Mouse (Mus musculus): ENCODE measurements at regions not wholly inside any gene's neighbourhood (a gene's known extent, or its start where the extent isn't known, plus 50 kb on each side); places are given as distances from the start of the nearest gene placed in this dataset.
A peak's percentile ranks its signal among the peaks of the same experiment; 100 is the strongest.

GRCm38 (mm10) chr12:77139718-77140117 lies 98.2 kb upstream of the Fut8 start:
- Histone ChIP-seq H3K4me1 (replicated peaks; ENCODE audit: control insufficient read depth, insufficient read depth, low read length) (no peaks in the 10 kb centered on the region), H3K4me2 (ENCODE audit: low read depth, low read length) (no peak overlapping the region), H3K27me3 (ENCODE audit: control insufficient read depth, insufficient read depth, low read depth, low read length) (no peaks in the 10 kb centered on the region), H3K36me3 (ENCODE audit: control insufficient read depth, insufficient read depth, low read length) (no peaks in the 10 kb centered on the region), H3K4me3 (ENCODE audit: low read length) (no peak overlapping the region), H3K9ac (ENCODE audit: low read length) (no peak overlapping the region), H3K9me3 (ENCODE audit: control insufficient read depth, low read length) (no peaks in the 10 kb centered on the region), H3K27ac (ENCODE audit: low read length) (no peak overlapping the region)
- WGBS = 85% methylated on average over 2 of the region's 2 CpGs
- ATAC-seq (ENCODE audit: low read depth) = no peak

- H3K9ac ChIP-seq (ENCODE audit: low read length) = no peak overlapping the region
- H3K27me3 ChIP-seq (ENCODE audit: control insufficient read depth, insufficient read depth, low read depth, low read length) = no peaks in the 10 kb centered on the region
- no peaks in the 10 kb centered on the region for H3K36me3 ChIP-seq (ENCODE audit: control insufficient read depth, insufficient read depth, low read length)
- no peak overlapping the region for H3K4me2 ChIP-seq (ENCODE audit: low read depth, low read length)
- H3K27ac ChIP-seq (ENCODE audit: low read length) = no peak overlapping the region
- H3K9me3 ChIP-seq (ENCODE audit: control insufficient read depth, low read length) = no peaks in the 10 kb centered on the region
- H3K4me1 ChIP-seq (replicated peaks; ENCODE audit: control insufficient read depth, insufficient read depth, low read length) = 0 out of 2 replicates have a peak, but pooled peaks cover 3% of the 10 kb centered on the region
- 65% methylated on average over 11 of the region's 11 CpGs for WGBS
- no peak overlapping the region for H3K4me3 ChIP-seq (ENCODE audit: low read length)
- ATAC-seq (ENCODE audit: low read depth) = no peak
Measured at GRCm38 (mm10) chr12:77138506-77139201, 99.3 kb upstream of the Fut8 start.

- Histone ChIP-seq H3K4me1 (replicated peaks; ENCODE audit: control insufficient read depth, insufficient read depth, low read length) (peaks cover 6% of the 10 kb centered on the region; the same call in 1 of the 2 replicates), H3K36me3 (ENCODE audit: control insufficient read depth, insufficient read depth, low read length) (no peaks in the 10 kb centered on the region), H3K27ac (ENCODE audit: low read length) (no peak overlapping the region), H3K4me3 (ENCODE audit: low read length) (no peak overlapping the region), H3K9ac (ENCODE audit: low read length) (no peak overlapping the region), H3K4me2 (ENCODE audit: low read depth, low read length) (no peak overlapping the region), H3K27me3 (ENCODE audit: control insufficient read depth, insufficient read depth, low read depth, low read length) (no peaks in the 10 kb centered on the region), H3K9me3 (ENCODE audit: control insufficient read depth, low read length) (no peaks in the 10 kb centered on the region)
- WGBS = 70% methylated on average over 10 of the region's 10 CpGs
- ATAC-seq (ENCODE audit: low read depth) = no peak
Measured at GRCm38 (mm10) chr12:77137291-77137830, 100.6 kb upstream of the Fut8 start.

DNA sequence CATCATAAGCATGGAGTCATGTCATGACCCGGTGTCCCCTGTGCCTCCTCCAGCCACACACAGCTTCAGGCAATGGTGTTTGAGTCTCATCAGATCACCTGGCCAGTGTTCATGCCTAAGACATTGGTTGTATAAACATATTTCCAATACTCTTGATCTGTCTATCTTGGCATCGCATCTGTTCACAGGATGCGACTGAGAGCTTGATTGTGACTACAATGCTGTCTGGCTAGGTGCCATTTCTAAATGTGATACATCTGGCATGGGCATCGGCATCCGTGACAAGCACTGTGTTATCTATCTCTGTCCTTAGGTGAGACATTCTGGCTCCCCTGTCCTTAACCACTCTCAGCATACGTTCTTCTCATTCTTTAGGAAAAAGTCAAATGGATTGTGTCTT lies 102.3 kb upstream of the Fut8 start:
- no peaks in the 10 kb centered on the region for H3K27me3 ChIP-seq (ENCODE audit: control insufficient read depth, insufficient read depth, low read depth, low read length)
- no peaks in the 10 kb centered on the region for H3K36me3 ChIP-seq (ENCODE audit: control insufficient read depth, insufficient read depth, low read length)
- ATAC-seq (ENCODE audit: low read depth) = no peak
- peaks cover 9% of the 10 kb centered on the region; the same call in 1 of the 2 replicates for H3K4me1 ChIP-seq (replicated peaks; ENCODE audit: control insufficient read depth, insufficient read depth, low read length)
- H3K27ac ChIP-seq (ENCODE audit: low read length) = no peak overlapping the region
- H3K9ac ChIP-seq (ENCODE audit: low read length) = no peak overlapping the region
- no peaks in the 10 kb centered on the region for H3K9me3 ChIP-seq (ENCODE audit: control insufficient read depth, low read length)
- no peak overlapping the region for H3K4me2 ChIP-seq (ENCODE audit: low read depth, low read length)
- 82% methylated on average over 6 of the region's 6 CpGs for WGBS
- H3K4me3 ChIP-seq (ENCODE audit: low read length) = no peak overlapping the region

- no peak overlapping the region for H3K27ac ChIP-seq (ENCODE audit: low read length)
Measured at GRCm38 (mm10) chr12:77135067-77135466, 102.9 kb upstream of the Fut8 start.

DNA sequence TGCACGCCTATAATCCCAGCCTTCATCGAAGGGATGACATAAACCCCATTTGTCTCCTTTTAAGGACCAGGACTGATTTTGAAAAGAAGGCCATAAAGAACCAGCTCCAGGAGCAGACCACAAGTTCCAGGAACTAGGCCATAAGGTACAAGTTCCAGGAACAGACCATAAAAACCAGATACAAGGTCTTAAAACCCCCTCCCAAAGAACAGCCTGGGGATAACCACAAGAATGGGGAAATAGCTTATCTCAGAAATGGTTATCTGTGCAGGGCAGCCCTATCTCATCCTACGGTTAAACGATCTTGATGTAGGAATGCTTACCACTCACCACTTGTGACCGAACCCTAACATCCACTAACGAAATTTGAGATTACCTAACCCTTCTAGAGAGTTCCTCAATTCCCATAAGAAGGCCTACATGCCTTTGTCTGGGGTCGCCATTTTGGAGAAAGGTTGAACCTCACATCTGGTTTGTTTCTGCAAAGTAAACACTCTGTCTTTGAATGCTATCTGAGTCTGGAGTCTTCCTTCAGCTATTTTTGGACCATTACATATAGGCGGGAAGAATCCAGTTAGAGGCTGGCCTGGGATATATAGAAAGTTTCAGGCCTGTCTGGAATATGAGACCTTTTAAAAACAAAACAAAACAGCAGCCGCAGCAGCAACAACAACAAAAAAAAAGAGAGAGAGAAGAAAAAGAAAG lies 103.5 kb upstream of the Fut8 start:
- Histone ChIP-seq H3K36me3 (ENCODE audit: control insufficient read depth, insufficient read depth, low read length) (no peaks in the 10 kb centered on the region), H3K27me3 (ENCODE audit: control insufficient read depth, insufficient read depth, low read depth, low read length) (no peaks in the 10 kb centered on the region), H3K4me3 (ENCODE audit: low read length) (no peak overlapping the region), H3K4me1 (replicated peaks; ENCODE audit: control insufficient read depth, insufficient read depth, low read length) (peaks cover 11% of the 10 kb centered on the region; the same call in 1 of the 2 replicates), H3K4me2 (ENCODE audit: low read depth, low read length) (no peak overlapping the region), H3K27ac (ENCODE audit: low read length) (0 out of 2 replicates have a peak overlapping the region, but pooled peaks have one; percentile 22), H3K9ac (ENCODE audit: low read length) (no peak overlapping the region), H3K9me3 (ENCODE audit: control insufficient read depth, low read length) (no peaks in the 10 kb centered on the region)
- 61% methylated on average over 9 of the region's 9 CpGs for WGBS
- no peak for ATAC-seq (ENCODE audit: low read depth)

More at GRCm38 (mm10) chr12:77135067-77135466, 102.9 kb upstream of the Fut8 start:
- 85% methylated on average over 3 of the region's 3 CpGs for WGBS
- Histone ChIP-seq H3K4me2 (ENCODE audit: low read depth, low read length) (no peak overlapping the region), H3K36me3 (ENCODE audit: control insufficient read depth, insufficient read depth, low read length) (no peaks in the 10 kb centered on the region), H3K4me3 (ENCODE audit: low read length) (no peak overlapping the region), H3K27me3 (ENCODE audit: control insufficient read depth, insufficient read depth, low read depth, low read length) (no peaks in the 10 kb centered on the region), H3K9me3 (ENCODE audit: control insufficient read depth, low read length) (no peaks in the 10 kb centered on the region), H3K4me1 (replicated peaks; ENCODE audit: control insufficient read depth, insufficient read depth, low read length) (peaks cover 11% of the 10 kb centered on the region; the same call in 1 of the 2 replicates), H3K9ac (ENCODE audit: low read length) (no peak overlapping the region)
- no peak for ATAC-seq (ENCODE audit: low read depth)

- no peak overlapping the region for H3K9ac ChIP-seq (ENCODE audit: low read length)
- no peak overlapping the region for H3K4me3 ChIP-seq (ENCODE audit: low read length)
- no peaks in the 10 kb centered on the region for H3K27me3 ChIP-seq (ENCODE audit: control insufficient read depth, insufficient read depth, low read depth, low read length)
- no peaks in the 10 kb centered on the region for H3K36me3 ChIP-seq (ENCODE audit: control insufficient read depth, insufficient read depth, low read length)
- 46% methylated on average over 5 of the region's 5 CpGs for WGBS
- H3K4me1 ChIP-seq (replicated peaks; ENCODE audit: control insufficient read depth, insufficient read depth, low read length) = peaks cover 11% of the 10 kb centered on the region; the same call in 1 of the 2 replicates
- 0 out of 2 replicates have a peak overlapping the region, but pooled peaks have one; percentile 22 for H3K27ac ChIP-seq (ENCODE audit: low read length)
- no peak for ATAC-seq (ENCODE audit: low read depth)
- H3K4me2 ChIP-seq (ENCODE audit: low read depth, low read length) = no peak overlapping the region
- no peaks in the 10 kb centered on the region for H3K9me3 ChIP-seq (ENCODE audit: control insufficient read depth, low read length)
Measured at GRCm38 (mm10) chr12:77133465-77134305, 104.2 kb upstream of the Fut8 start.

DNA sequence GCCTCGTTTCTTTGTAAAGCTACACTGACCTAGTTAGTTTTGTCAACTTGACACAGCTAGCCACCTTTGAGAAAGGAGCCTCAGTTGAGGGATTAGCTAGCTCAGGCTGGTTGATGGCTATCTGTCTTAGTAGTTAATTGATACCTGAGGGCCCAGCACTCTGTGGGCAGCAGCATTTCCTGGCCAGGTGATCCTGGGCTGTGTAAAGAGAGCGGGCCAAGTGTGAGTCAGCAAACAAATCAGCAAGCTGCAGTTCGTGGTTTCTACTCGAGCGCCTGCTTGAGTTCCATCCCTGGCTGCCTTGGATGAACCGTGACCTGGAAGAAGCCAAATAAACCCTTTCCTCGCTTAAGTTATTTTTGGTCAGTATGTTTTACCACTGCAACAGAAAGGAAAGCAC lies 106.6 kb upstream of the Fut8 start:
- Histone ChIP-seq H3K9me3 (ENCODE audit: control insufficient read depth, low read length) (peaks cover 2% of the 10 kb centered on the region; the same call in 1 of the 2 replicates), H3K27me3 (ENCODE audit: control insufficient read depth, insufficient read depth, low read depth, low read length) (no peaks in the 10 kb centered on the region), H3K4me3 (ENCODE audit: low read length) (no peak overlapping the region), H3K9ac (ENCODE audit: low read length) (no peak overlapping the region), H3K4me2 (ENCODE audit: low read depth, low read length) (no peak overlapping the region), H3K4me1 (replicated peaks; ENCODE audit: control insufficient read depth, insufficient read depth, low read length) (peaks cover 11% of the 10 kb centered on the region; the same call in 1 of the 2 replicates), H3K27ac (ENCODE audit: low read length) (no peak overlapping the region), H3K36me3 (ENCODE audit: control insufficient read depth, insufficient read depth, low read length) (no peaks in the 10 kb centered on the region)
- 43% methylated on average over 7 of the region's 7 CpGs for WGBS
- ATAC-seq (ENCODE audit: low read depth) = no peak

All from lung, embryonic 16.5 days (tissue).